Mouse (Mus musculus) stomach, postnatal 0 days (tissue): ENCODE results near the gene Rundc3a.

Source experiments
- CTCF ChIP-seq: IDR thresholded peaks from 2 replicates; pipeline ENCODE4 v1.5.1; 2016; ENCODE audit warnings: antibody characterized with exemption, low read depth, mild to moderate bottlenecking, moderate library complexity
- EP300 ChIP-seq: optimal IDR thresholded peaks from 2 replicates; pipeline ENCODE3; 2016; ENCODE audit warnings: antibody characterized with exemption

- TF ChIP-seq CTCF (peak; percentile 90), EP300 (no peak)
Measured at GRCm38 (mm10) chr11:102431018-102431645, 37.9 kb downstream of the Rundc3a start.
